In the genomic region with DNA sequence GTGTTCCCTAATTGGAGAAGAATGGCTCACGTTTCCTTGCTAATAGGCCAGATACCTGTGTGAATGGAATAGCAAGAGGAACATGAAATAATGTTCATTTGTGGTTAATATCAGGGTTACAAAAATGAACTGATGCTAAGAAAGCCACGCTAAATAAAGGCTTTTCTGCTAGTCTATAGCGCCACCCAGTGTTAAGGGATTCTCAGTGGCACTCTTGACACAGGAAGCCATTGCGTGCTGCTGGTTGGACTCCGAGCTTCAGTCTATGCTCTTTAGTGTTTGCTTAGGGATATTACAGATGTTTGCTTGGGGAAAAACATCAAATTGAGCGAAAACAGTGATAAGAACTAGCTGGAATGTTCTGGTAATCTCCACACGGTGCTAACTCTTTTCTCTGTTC, we compare ENCODE assay signal across 8 mouse cellular contexts.
DNase-seq lines count a peak whose midpoint lies in the region; TF ChIP-seq lines count a peak whose summit lies in the region.

No protein-coding gene starts in this region.

- TF ChIP-seq CTCF in C2C12 (IDR thresholded peaks at IDR 0.05; ENCODE audit: control insufficient read depth, insufficient read depth, insufficient read length) = peak; percentile 45

- H3K79me3 ChIP-seq in C2C12 (ENCODE audit: low read depth) = no peaks in the 10 kb centered on the region

- DNase-seq in WW6 (ENCODE audit: low read depth, low spot score) = peak; percentile 22
- DNase-seq in embryo, embryonic 11.5 days (ENCODE audit: low read depth, low spot score) = peak; percentile 60
- DNase-seq in heart, postnatal 4 days = peak; percentile 70
- peak; percentile 35 to 68 for DNase-seq in layer of hippocampus, adult 8-10 months (ENCODE audit: low spot score in 2 of 2)
- DNase-seq in mesoderm, embryonic 11.5 days (ENCODE audit: low read depth, low spot score) = peak; percentile 75
- peak; percentile 55 for DNase-seq in telencephalon, adult 2 months (ENCODE audit: low read depth, low spot score)
- DNase-seq in spleen, postnatal 10 days (ENCODE audit: low spot score in 2 of 2) = no peak

- no peaks in the 10 kb centered on the region for H3K36me3 ChIP-seq in C2C12 (ENCODE audit: control insufficient read depth, insufficient read depth)

- no peaks in the 10 kb centered on the region for H3K79me2 ChIP-seq in C2C12 (ENCODE audit: control insufficient read depth, insufficient read depth)

- H3ac ChIP-seq in C2C12 (ENCODE audit: control insufficient read depth, insufficient read length, low read depth) = no peak overlapping the region

- H3K27me3 ChIP-seq in C2C12 (ENCODE audit: control insufficient read depth, insufficient read depth, insufficient read length) = no peaks in the 10 kb centered on the region

- H3K4me3 ChIP-seq in C2C12 (ENCODE audit: insufficient read depth, poor library complexity, severe bottlenecking) = no peak overlapping the region

TF ChIP-seq in C2C12, 6 proteins besides CTCF, POLR2A, EP300 and RAD21:
- TF ChIP-seq MYOG (IDR thresholded peaks at IDR 0.05; ENCODE audit: control insufficient read depth, extremely low read depth, insufficient read length) = no peak
- TF ChIP-seq MAX (IDR thresholded peaks at IDR 0.05) = no peak
- no peak for TF ChIP-seq FOSL1 (IDR thresholded peaks at IDR 0.05; ENCODE audit: insufficient read depth, low read length, poor library complexity, severe bottlenecking)
- no peak for TF ChIP-seq CEBPB (IDR thresholded peaks at IDR 0.05; ENCODE audit: low read depth)
- no peak for TF ChIP-seq MYOD1 (IDR thresholded peaks at IDR 0.05; ENCODE audit: control insufficient read depth, insufficient read length, low read depth)
- no peak for TF ChIP-seq USF1 (IDR thresholded peaks at IDR 0.05; ENCODE audit: low read depth)

Comparison
In these comparisons a context has a peak if more than half of its experiments do, and no peak if none do; other contexts are left out.
1. DNase-seq: peak in WW6 (single experiment), embryo, embryonic 11.5 days (single experiment), heart, postnatal 4 days (single experiment), layer of hippocampus, adult 8-10 months (2 of 2), mesoderm, embryonic 11.5 days (single experiment) and telencephalon, adult 2 months (single experiment); none in spleen, postnatal 10 days (0 of 2).